Mouse (Mus musculus): ENCODE data around the gene Ppp1r1a. TPM values are rescaled to one million over a fixed set of nuclear protein-coding genes. Genes with fewer than 3 reads are reported as not detected.

The Ppp1r1a gene
- polyA plus RNA-seq, 1 experiment from 2014 or later: 0.31 TPM

GRCm38 (mm10) chr15:103486658-103487057, 51.1 kb downstream of the Ppp1r1a start:
- no peak for ATAC-seq (ENCODE audit: low read depth)
- no peak overlapping the region for H3K9ac ChIP-seq
- no peaks in the 10 kb centered on the region for H3K9me3 ChIP-seq (replicated peaks)
- no peak overlapping the region for H3K27ac ChIP-seq
- no peaks in the 10 kb centered on the region for H3K4me1 ChIP-seq (replicated peaks)
- H3K36me3 ChIP-seq: no peaks in the 10 kb centered on the region
- 33% methylated on average over 1 of the region's 1 CpGs for WGBS (ENCODE audit: insufficient replicate concordance)
- no peak for DNase-seq
- no peak overlapping the region for H3K4me3 ChIP-seq (replicated peaks)
- H3K4me2 ChIP-seq: no peak overlapping the region
- no peaks in the 10 kb centered on the region for H3K27me3 ChIP-seq

- DNase-seq (no peak), ATAC-seq (ENCODE audit: low read depth) (no peak)
- H3K4me2 ChIP-seq: no peak overlapping the region
- H3K4me3 ChIP-seq (replicated peaks): no peak overlapping the region
- H3K4me1 ChIP-seq (replicated peaks): no peaks in the 10 kb centered on the region
- no peaks in the 10 kb centered on the region for H3K9me3 ChIP-seq (replicated peaks)
- H3K36me3 ChIP-seq: no peaks in the 10 kb centered on the region
- H3K9ac ChIP-seq: no peak overlapping the region
- H3K27me3 ChIP-seq: no peaks in the 10 kb centered on the region
- H3K27ac ChIP-seq: no peak overlapping the region
- 63% methylated on average over 3 of the region's 3 CpGs for WGBS (ENCODE audit: insufficient replicate concordance)
Measured at GRCm38 (mm10) chr15:103485106-103485505, 52.7 kb downstream of the Ppp1r1a start.

GRCm38 (mm10) chr15:103484490-103484889, 53.3 kb downstream of the Ppp1r1a start:
- H3K27me3 ChIP-seq: no peaks in the 10 kb centered on the region
- ATAC-seq (ENCODE audit: low read depth): no peak
- no peak overlapping the region for H3K27ac ChIP-seq
- H3K9me3 ChIP-seq (replicated peaks): no peaks in the 10 kb centered on the region
- no peak overlapping the region for H3K4me3 ChIP-seq (replicated peaks)
- no peaks in the 10 kb centered on the region for H3K4me1 ChIP-seq (replicated peaks)
- no peaks in the 10 kb centered on the region for H3K36me3 ChIP-seq
- DNase-seq: no peak
- 67% methylated on average over 2 of the region's 2 CpGs for WGBS (ENCODE audit: insufficient replicate concordance)
- no peak overlapping the region for H3K9ac ChIP-seq
- no peak overlapping the region for H3K4me2 ChIP-seq

DNA sequence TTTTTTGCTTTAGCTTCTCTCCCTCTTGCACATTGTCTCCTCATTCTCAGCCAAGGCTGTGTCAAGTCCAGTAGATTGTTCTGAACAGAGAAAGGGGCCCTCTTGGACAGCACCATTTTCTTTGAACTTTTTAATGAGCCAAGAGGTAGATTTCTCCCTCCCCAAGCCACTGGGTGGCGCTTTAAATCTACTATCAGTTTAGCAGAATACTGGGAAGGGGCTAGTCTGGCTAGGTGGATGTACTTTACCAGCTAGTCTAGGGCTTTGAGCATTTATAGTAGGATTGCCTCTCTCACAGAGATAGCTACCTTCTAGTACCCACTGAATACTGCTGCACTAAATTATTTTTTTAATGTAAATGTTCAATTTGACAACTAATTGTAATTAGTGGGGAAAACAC, 55.3 kb downstream of the Ppp1r1a start:
- Histone ChIP-seq H3K27ac (no peak overlapping the region), H3K4me3 (replicated peaks) (no peak overlapping the region), H3K36me3 (no peaks in the 10 kb centered on the region), H3K4me2 (no peak overlapping the region), H3K4me1 (replicated peaks) (no peaks in the 10 kb centered on the region), H3K9ac (no peak overlapping the region), H3K27me3 (no peaks in the 10 kb centered on the region), H3K9me3 (replicated peaks) (no peaks in the 10 kb centered on the region)
- WGBS (ENCODE audit: insufficient replicate concordance): 14% methylated on average over 1 of the region's 1 CpGs
- DNase-seq (no peak), ATAC-seq (ENCODE audit: low read depth) (no peak)

Other genes with a start within 250 kb of the Ppp1r1a start
- gene Gpr84, start 227.4 kb downstream of the Ppp1r1a start, polyA plus RNA-seq (2015; fragmentation: Nextera tagmentation; extraction: Ambion mirVana): 0.28 and 0.29 TPM in 2 replicates
- gene Zfp385a, start 197.9 kb downstream of the Ppp1r1a start, polyA plus RNA-seq (2015; fragmentation: Nextera tagmentation; extraction: Ambion mirVana): 4.6 and 5.9 TPM in 2 replicates
- 12.9 and 15.8 TPM in 2 replicates for gene Itga5, start 171.2 kb downstream of the Ppp1r1a start, polyA plus RNA-seq (2015; fragmentation: Nextera tagmentation; extraction: Ambion mirVana)
- 0.23 TPM in 1 of 2 replicates, not detected in the other for gene Gtsf1, start 107.5 kb downstream of the Ppp1r1a start, polyA plus RNA-seq (2015; fragmentation: Nextera tagmentation; extraction: Ambion mirVana)
- gene Gtsf2, start 89.5 kb downstream of the Ppp1r1a start, polyA plus RNA-seq (2015; fragmentation: Nextera tagmentation; extraction: Ambion mirVana): not detected in 2 replicates
- 5.9 and 7.0 TPM in 2 replicates for gene Nckap1l, start 84.2 kb downstream of the Ppp1r1a start, polyA plus RNA-seq (2015; fragmentation: Nextera tagmentation; extraction: Ambion mirVana)
- 0.16 and 0.41 TPM in 2 replicates for gene Pde1b, start 35.0 kb downstream of the Ppp1r1a start, polyA plus RNA-seq (2015; fragmentation: Nextera tagmentation; extraction: Ambion mirVana)
- not detected in 2 replicates for gene Glycam1, start 27.1 kb upstream of the Ppp1r1a start, polyA plus RNA-seq (2015; fragmentation: Nextera tagmentation; extraction: Ambion mirVana)
- not detected in 2 replicates for gene Mucl1, start 217.5 kb upstream of the Ppp1r1a start, polyA plus RNA-seq (2015; fragmentation: Nextera tagmentation; extraction: Ambion mirVana)